Mouse (Mus musculus) G1E (cell line): Measurements from ENCODE around the gene Dbh. TPM values are rescaled to one million over a fixed set of nuclear protein-coding genes. Genes with fewer than 3 reads are reported as not detected.

ENCODE experiments used
- ATAC-seq: 2 replicates; pipeline ENCODE4 v1.8.0; 2016; ENCODE audit warnings: mild to moderate bottlenecking; ENCODE audit not compliant: insufficient number of reproducible peaks, poor library complexity, low FRiP score, severe bottlenecking; ENCODE audit errors: extremely low read depth
- DNase-seq: peaks from one replicate; pipeline ENCODE4 v3.0.0; 2012; ENCODE audit warnings: low spot score
- H3K27me3 ChIP-seq: 2 replicates; pipeline ENCODE4 v1.6.1; 2012; ENCODE audit warnings: mild to moderate bottlenecking, low read length, inconsistent platforms; ENCODE audit not compliant: insufficient read depth
- H3K36me3 ChIP-seq: replicated peaks from 2 replicates; pipeline ENCODE3; 2012; ENCODE audit warnings: mild to moderate bottlenecking, inconsistent platforms
- H3K4me1 ChIP-seq: 2 replicates; pipeline ENCODE4 v1.6.1; 2012; ENCODE audit warnings: low read depth, low read length, inconsistent platforms, mixed read lengths; ENCODE audit not compliant: insufficient read depth
- H3K4me3 ChIP-seq: 2 replicates; pipeline ENCODE4 v1.5.1; 2012; ENCODE audit warnings: low read depth, mild to moderate bottlenecking, inconsistent platforms, low read length, moderate library complexity, mixed read lengths
- H3K9me3 ChIP-seq: replicated peaks from 2 replicates; pipeline ENCODE4 v1.6.1; 2012; ENCODE audit warnings: inconsistent platforms
- CTCF ChIP-seq: IDR thresholded peaks from 2 replicates; pipeline ENCODE4 v1.5.1; 2012; ENCODE audit warnings: low read depth, low read length, inconsistent platforms, mixed read lengths
- GATA1 ChIP-seq: IDR thresholded peaks from 2 replicates; pipeline ENCODE4 v1.6.1; 2012; ENCODE audit warnings: borderline replicate concordance, low read length, inconsistent platforms, mixed read lengths
- GATA2 ChIP-seq: IDR thresholded peaks from 2 replicates; pipeline ENCODE4 v1.6.1; 2012; ENCODE audit warnings: low read depth, low read length, inconsistent platforms, borderline replicate concordance
- POLR2AphosphoS5 ChIP-seq: IDR thresholded peaks from 2 replicates; pipeline ENCODE4 v1.6.1; 2012; ENCODE audit warnings: low read depth, low read length, inconsistent platforms; ENCODE audit not compliant: insufficient replicate concordance
- TAL1 ChIP-seq: conservative IDR thresholded peaks from 2 replicates; pipeline ENCODE4 v1.6.1; 2012; ENCODE audit warnings: low read depth, low read length, inconsistent platforms, mixed read lengths
- polyA plus RNA-seq: library from polyadenylated mRNA; stranded (reverse); fragments of >175 nt; gene quantifications from 2 replicates; pipeline ENCODE4 v1.2.3, GENCODE M21; 2012
- total RNA-seq, 2 experiments: library from RNA; stranded (forward) in 1 of 2; stranded (reverse) in 1 of 2; fragments of 200-1000 nt in 1 of 2; fragments of >200 nt in 1 of 2; fragmentation: Nextera tagmentation in 1 of 2; gene quantifications; 2 replicates each; pipeline ENCODE4 v1.2.3; 2014 to 2017

Gene Dbh
- total and polyA plus RNA-seq, 3 experiments, result 0.05 TPM; not detected in 2

- no peaks in the 10 kb centered on the region for H3K4me1 ChIP-seq
- H3K36me3 ChIP-seq, result no peaks in the 10 kb centered on the region
- no peak for TF ChIP-seq GATA2
- no peak for TF ChIP-seq TAL1
- TF ChIP-seq POLR2AphosphoS5, result no peak
- no peak for TF ChIP-seq GATA1
- no peak for TF ChIP-seq CTCF
- DNase-seq (no peak), ATAC-seq (no peak)
- no peaks in the 10 kb centered on the region; the same call in none of the 2 replicates for H3K27me3 ChIP-seq
- no peaks in the 10 kb centered on the region for H3K9me3 ChIP-seq
- H3K4me3 ChIP-seq, result no peak within 1 kb of the TSS
Observed at GRCm38 (mm10) chr2:27141950-27142693, 22.9 kb upstream of the Dbh start, which contains the start of gene Fam163b. Gene Fam163b (minus strand): TSS chr2:27142491.

- Histone ChIP-seq H3K9me3 (no peaks in the 10 kb centered on the region), H3K27me3 (no peaks in the 10 kb centered on the region; the same call in 1 of the 2 replicates), H3K36me3 (no peaks in the 10 kb centered on the region), H3K4me3 (no peak overlapping the region), H3K4me1 (no peaks in the 10 kb centered on the region)
- TF ChIP-seq GATA1, result no peak
- no peak for TF ChIP-seq GATA2
- no peak for TF ChIP-seq POLR2AphosphoS5
- no peak for TF ChIP-seq TAL1
- no peak for TF ChIP-seq CTCF
- DNase-seq (no peak), ATAC-seq (no peak)
Observed at GRCm38 (mm10) chr2:27144957-27145356, 20.1 kb upstream of the Dbh start.

GRCm38 (mm10) chr2:27146840-27147239 is 18.2 kb upstream of the Dbh start:
- H3K4me1 ChIP-seq, result no peaks in the 10 kb centered on the region
- no peaks in the 10 kb centered on the region for H3K36me3 ChIP-seq
- no peak overlapping the region for H3K4me3 ChIP-seq
- no peaks in the 10 kb centered on the region for H3K9me3 ChIP-seq
- TF ChIP-seq TAL1, result no peak
- no peak for TF ChIP-seq POLR2AphosphoS5
- no peak for TF ChIP-seq GATA2
- no peak for TF ChIP-seq CTCF
- no peak for TF ChIP-seq GATA1
- ATAC-seq (no peak), DNase-seq (no peak)
- no peaks in the 10 kb centered on the region; the same call in 1 of the 2 replicates for H3K27me3 ChIP-seq

- no peak for ATAC-seq
Observed at GRCm38 (mm10) chr2:27149457-27149856, 15.6 kb upstream of the Dbh start.

GRCm38 (mm10) chr2:27154466-27155185 is 10.4 kb upstream of the Dbh start:
- no peaks in the 10 kb centered on the region for H3K27me3 ChIP-seq
- TF ChIP-seq GATA1, result no peak
- TF ChIP-seq POLR2AphosphoS5, result no peak
- no peak for TF ChIP-seq TAL1
- no peak for TF ChIP-seq CTCF
- TF ChIP-seq GATA2, result no peak
- ATAC-seq, result no peak

More at GRCm38 (mm10) chr2:27149457-27149856, 15.6 kb upstream of the Dbh start:
- TF ChIP-seq GATA2 (no peak), CTCF (no peak), TAL1 (no peak), POLR2AphosphoS5 (no peak), GATA1 (no peak)
- DNase-seq, result no peak
- H3K4me1 ChIP-seq, result no peaks in the 10 kb centered on the region
- H3K27me3 ChIP-seq, result no peaks in the 10 kb centered on the region
- no peaks in the 10 kb centered on the region for H3K9me3 ChIP-seq
- no peaks in the 10 kb centered on the region for H3K36me3 ChIP-seq
- no peak overlapping the region for H3K4me3 ChIP-seq

GRCm38 (mm10) chr2:27156596-27156995 is 8.4 kb upstream of the Dbh start:
- H3K4me3 ChIP-seq, result no peak overlapping the region
- no peak for ATAC-seq
- H3K9me3 ChIP-seq, result no peaks in the 10 kb centered on the region
- H3K27me3 ChIP-seq, result no peaks in the 10 kb centered on the region
- TF ChIP-seq TAL1 (no peak), GATA2 (no peak), GATA1 (no peak), CTCF (no peak), POLR2AphosphoS5 (no peak)
- no peaks in the 10 kb centered on the region for H3K36me3 ChIP-seq
- DNase-seq, result no peak
- H3K4me1 ChIP-seq, result no peaks in the 10 kb centered on the region

More at GRCm38 (mm10) chr2:27154466-27155185, 10.4 kb upstream of the Dbh start:
- no peak overlapping the region for H3K4me3 ChIP-seq
- H3K36me3 ChIP-seq, result no peaks in the 10 kb centered on the region
- no peaks in the 10 kb centered on the region for H3K9me3 ChIP-seq
- DNase-seq, result no peak
- H3K4me1 ChIP-seq, result no peaks in the 10 kb centered on the region
